Mouse (Mus musculus) neural tube, embryonic 11.5 days (tissue): ENCODE data around the gene Uspl1. TPM values are rescaled to one million over a fixed set of nuclear protein-coding genes. Genes with fewer than 3 reads are reported as not detected.
A peak's percentile ranks its signal among the peaks of the same experiment; 100 is the strongest.

Experiments
- ATAC-seq: fragments of 200-750 bp; cut with Nextera tagmentation; 2 replicates; pipeline ENCODE4 v1.8.0; 2017; ENCODE audit warnings: moderate number of reproducible peaks, mild to moderate bottlenecking, moderate TSS enrichment, moderate library complexity; ENCODE audit not compliant: insufficient read depth, low FRiP score, low TSS enrichment
- DNase-seq: peaks from one replicate; pipeline ENCODE4 v3.0.0-alpha.2; 2015; ENCODE audit warnings: low spot score
- H3K27ac ChIP-seq: fragments of 300-500 bp; sonication (generic); 2 replicates; pipeline ENCODE4 v1.5.1; 2014; ENCODE audit warnings: low read depth, mild to moderate bottlenecking, low read length
- H3K27me3 ChIP-seq: fragments of 300-500 bp; sonication (generic); 2 replicates; pipeline ENCODE4 v1.6.1; 2014; ENCODE audit warnings: mild to moderate bottlenecking, low read length, mixed read lengths; ENCODE audit not compliant: control insufficient read depth, insufficient read depth
- H3K36me3 ChIP-seq: fragments of 300-500 bp; sonication (generic); 2 replicates; pipeline ENCODE4 v1.6.1; 2014; ENCODE audit warnings: mild to moderate bottlenecking, low read length, moderate library complexity, mixed read lengths; ENCODE audit not compliant: control insufficient read depth, insufficient read depth
- H3K4me1 ChIP-seq: fragments of 300-500 bp; sonication (generic); 2 replicates; pipeline ENCODE4 v1.6.1; 2014; ENCODE audit warnings: low read length, mixed read lengths; ENCODE audit not compliant: control insufficient read depth, insufficient read depth
- H3K4me2 ChIP-seq: fragments of 300-500 bp; sonication (generic); 2 replicates; pipeline ENCODE4 v1.6.1; 2014; ENCODE audit warnings: low read depth, mild to moderate bottlenecking, moderate library complexity
- H3K4me3 ChIP-seq: fragments of 300-500 bp; sonication (generic); 2 replicates; pipeline ENCODE4 v1.5.1; 2014; ENCODE audit warnings: low read depth, low read length
- H3K9ac ChIP-seq: fragments of 300-500 bp; sonication (generic); 2 replicates; pipeline ENCODE4 v1.6.1; 2014; ENCODE audit warnings: mild to moderate bottlenecking, low read length
- H3K9me3 ChIP-seq: fragments of 300-500 bp; sonication (generic); 2 replicates; pipeline ENCODE4 v1.6.1; 2016; ENCODE audit warnings: low read length; ENCODE audit not compliant: control insufficient read depth
- WGBS: fragments of 180-500 bp; shearing (Covaris S2); extraction: QIAGEN DNeasy Blood & Tissue Kit; methylation state at CpG from one replicate; pipeline ENCODE4 v1.1.7; 2014; 5-methylcytosine and 5-hydroxymethylcytosine counted together
- polyA plus RNA-seq: library from polyadenylated mRNA; unstranded; fragments of >200 nt; fragmentation: Nextera tagmentation; extraction: Ambion mirVana; gene quantifications from 2 replicates; pipeline ENCODE4 v1.2.1, GENCODE M21; 2014

Gene Uspl1
- polyA plus RNA-seq, 1 experiment from 2014 or later = 78.6 TPM

DNA sequence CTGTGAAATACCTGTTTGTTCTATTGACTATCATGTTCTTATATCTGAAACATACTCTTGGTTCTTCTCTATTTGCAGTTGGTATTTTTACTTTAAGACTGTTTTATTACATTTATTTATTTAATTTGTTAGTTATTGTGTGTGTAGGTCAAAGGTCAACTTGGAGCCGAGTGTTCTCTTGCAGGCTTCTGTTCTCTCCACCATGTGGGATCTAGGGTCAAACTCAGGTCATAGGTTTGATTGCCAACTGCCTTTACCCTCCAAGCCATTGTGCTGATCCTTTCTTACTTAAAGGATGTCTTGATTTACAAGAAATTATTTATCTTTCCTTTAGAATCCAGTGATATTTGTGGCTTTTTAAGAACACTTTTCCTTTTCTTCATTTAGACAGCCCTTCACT lies 12.5 kb downstream of the Uspl1 start:
- no peak overlapping the region for H3K4me2 ChIP-seq
- H3K36me3 ChIP-seq = peaks cover 10% of the 10 kb centered on the region
- WGBS = 4% methylated on average over 1 of the region's 1 CpGs

DNA sequence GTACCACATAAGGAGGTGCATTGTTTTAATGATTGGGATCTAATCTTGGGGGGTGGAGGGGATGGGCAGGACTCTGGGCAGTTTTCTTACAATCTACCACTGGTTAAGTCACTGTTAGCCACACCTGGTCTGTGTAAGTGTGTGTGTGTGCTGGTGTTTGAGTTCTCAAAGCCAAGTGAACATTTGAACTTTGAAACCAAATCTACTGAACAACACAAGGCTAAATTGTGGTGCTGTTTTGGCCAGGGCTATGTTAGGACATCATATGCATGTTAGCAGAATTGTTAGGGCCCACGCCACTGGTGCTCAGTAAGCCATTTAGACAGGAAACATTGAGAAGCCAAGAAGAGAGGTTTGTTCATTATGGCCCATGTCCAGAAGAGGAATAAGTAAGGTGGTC lies 14.6 kb downstream of the Uspl1 start:
- ATAC-seq (no peak), DNase-seq (no peak)
- Histone ChIP-seq H3K4me1 (peaks cover 12% of the 10 kb centered on the region), H3K4me2 (no peak overlapping the region), H3K27me3 (no peaks in the 10 kb centered on the region), H3K27ac (no peak overlapping the region), H3K9me3 (no peaks in the 10 kb centered on the region), H3K4me3 (no peak overlapping the region), H3K36me3 (peaks cover 16% of the 10 kb centered on the region), H3K9ac (no peak overlapping the region)
- WGBS = 89% methylated on average over 1 of the region's 1 CpGs

More for the DNA sequence above, 12.5 kb downstream of the Uspl1 start:
- ATAC-seq (no peak), DNase-seq (no peak)
- no peak overlapping the region for H3K27ac ChIP-seq
- H3K27me3 ChIP-seq = no peaks in the 10 kb centered on the region
- peaks cover 12% of the 10 kb centered on the region for H3K4me1 ChIP-seq
- H3K9ac ChIP-seq = no peak overlapping the region
- no peaks in the 10 kb centered on the region for H3K9me3 ChIP-seq
- H3K4me3 ChIP-seq = no peak overlapping the region

DNA sequence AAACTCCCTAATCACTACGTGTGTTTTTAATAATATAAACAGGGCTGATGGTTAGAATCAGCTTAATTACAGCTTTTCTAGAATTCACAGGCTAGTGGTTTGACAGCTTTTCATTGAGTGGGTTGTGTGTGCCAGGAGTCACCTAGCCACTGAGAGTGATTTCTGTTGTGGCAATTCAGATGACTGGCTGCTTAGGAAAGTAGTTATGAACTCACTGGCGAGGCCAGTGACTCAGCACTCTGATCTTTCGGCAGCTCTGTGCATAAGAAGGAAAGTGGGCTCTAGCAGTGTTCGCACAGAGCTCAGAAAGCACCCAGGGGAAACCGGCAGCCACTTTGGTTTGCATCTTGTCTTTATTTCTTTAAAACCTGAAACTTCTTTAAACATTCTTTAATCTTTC lies 18.8 kb downstream of the Uspl1 start:
- Histone ChIP-seq H3K4me3 (no peak overlapping the region), H3K9ac (no peak overlapping the region), H3K4me2 (no peak overlapping the region), H3K4me1 (peaks cover 3% of the 10 kb centered on the region; the same call in 1 of the 2 replicates), H3K36me3 (peaks cover 28% of the 10 kb centered on the region), H3K27me3 (no peaks in the 10 kb centered on the region), H3K27ac (no peak overlapping the region), H3K9me3 (no peaks in the 10 kb centered on the region)
- WGBS = 92% methylated on average over 5 of the region's 5 CpGs
- ATAC-seq = no peak
- DNase-seq = no peak

DNA sequence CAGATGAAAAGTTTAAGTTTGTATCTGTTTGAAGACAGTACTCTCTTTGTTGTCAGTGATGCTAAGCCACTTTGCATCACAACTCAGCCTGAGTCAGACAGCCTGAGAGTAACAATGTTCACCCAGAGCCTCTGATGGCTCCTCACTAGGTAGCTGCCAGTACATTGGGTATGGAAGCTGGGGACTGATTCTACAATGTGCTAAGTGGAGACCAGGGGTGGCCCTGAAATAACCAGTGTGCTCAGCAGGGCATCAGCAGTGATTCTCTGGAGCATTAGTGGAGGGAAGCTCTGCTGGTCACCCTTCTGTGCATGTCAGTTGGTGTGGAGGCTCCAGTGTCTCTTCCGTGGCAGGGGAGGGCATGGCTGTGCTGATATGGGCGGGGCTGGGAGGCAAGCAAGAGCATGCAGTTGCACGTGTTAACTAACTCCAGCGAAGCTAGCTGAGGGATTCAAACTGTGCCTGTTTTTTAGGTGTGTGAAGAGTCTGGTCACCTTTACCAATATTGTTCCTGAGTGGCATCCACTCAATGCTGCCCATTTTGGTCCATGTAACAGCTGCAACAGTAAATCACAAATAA lies 19.7 kb downstream of the Uspl1 start:
- Histone ChIP-seq H3K27me3 (no peaks in the 10 kb centered on the region), H3K4me3 (no peak overlapping the region), H3K27ac (no peak overlapping the region), H3K4me1 (peaks cover 6% of the 10 kb centered on the region), H3K36me3 (peaks cover 28% of the 10 kb centered on the region), H3K4me2 (no peak overlapping the region), H3K9ac (no peak overlapping the region), H3K9me3 (no peaks in the 10 kb centered on the region)
- DNase-seq = no peak
- 91% methylated on average over 4 of the region's 4 CpGs for WGBS
- no peak for ATAC-seq

DNA sequence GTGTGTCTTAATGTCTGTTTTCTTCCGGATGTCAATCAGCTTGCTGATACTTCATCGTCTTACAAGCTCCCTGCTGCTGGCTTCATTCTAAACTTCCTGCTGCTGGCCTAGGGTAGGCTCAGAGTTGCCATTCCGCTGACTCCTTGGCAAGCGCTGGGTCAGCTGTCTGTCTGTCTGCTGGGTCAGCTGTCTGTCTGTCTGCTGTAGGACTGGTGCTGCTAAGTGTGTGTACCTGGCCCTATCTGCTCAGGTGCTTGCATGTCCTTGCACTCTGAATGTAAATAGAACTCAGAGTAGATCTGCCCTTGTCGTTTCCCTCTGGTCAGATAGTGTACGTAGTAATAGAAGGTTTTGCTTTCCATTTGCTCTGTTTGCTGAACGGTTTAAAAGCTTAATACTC lies 20.7 kb downstream of the Uspl1 start:
- peaks cover 22% of the 10 kb centered on the region for H3K36me3 ChIP-seq
- H3K9ac ChIP-seq = no peak overlapping the region
- H3K27me3 ChIP-seq = no peaks in the 10 kb centered on the region
- H3K27ac ChIP-seq = no peak overlapping the region; the same call in 1 of the 2 replicates
- H3K4me1 ChIP-seq = peaks cover 9% of the 10 kb centered on the region
- WGBS = 94% methylated on average over 7 of the region's 7 CpGs
- no peaks in the 10 kb centered on the region for H3K9me3 ChIP-seq
- H3K4me2 ChIP-seq = no peak overlapping the region
- ATAC-seq = no peak
- H3K4me3 ChIP-seq = no peak overlapping the region
- no peak for DNase-seq

DNA sequence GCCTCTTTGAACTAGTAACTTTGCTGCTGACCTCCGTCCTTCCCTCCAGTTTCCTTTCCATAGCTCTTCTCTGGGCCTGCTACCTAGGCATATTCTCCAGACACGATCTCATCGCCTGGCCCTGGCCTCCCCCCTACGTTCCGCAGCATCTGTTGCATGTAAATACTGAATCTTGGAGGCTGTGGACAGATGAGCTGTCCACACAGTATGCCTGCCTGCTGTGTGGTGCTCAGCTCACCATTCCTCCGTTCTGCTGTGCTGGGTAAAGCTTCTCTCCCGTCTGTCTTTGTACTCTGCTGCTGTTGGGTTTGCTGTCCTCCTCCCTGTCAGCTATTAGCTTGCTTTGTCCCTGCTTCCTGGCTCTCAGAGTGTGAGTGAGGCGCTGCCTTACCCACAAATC lies 21.1 kb downstream of the Uspl1 start:
- WGBS = 80% methylated on average over 8 of the region's 8 CpGs
- Histone ChIP-seq H3K9me3 (no peaks in the 10 kb centered on the region), H3K9ac (no peak overlapping the region), H3K4me1 (peaks cover 9% of the 10 kb centered on the region), H3K27ac (no peak overlapping the region; the same call in 1 of the 2 replicates), H3K4me3 (no peak overlapping the region), H3K27me3 (no peaks in the 10 kb centered on the region), H3K36me3 (peaks cover 22% of the 10 kb centered on the region), H3K4me2 (no peak overlapping the region)
- ATAC-seq (no peak), DNase-seq (no peak)

DNA sequence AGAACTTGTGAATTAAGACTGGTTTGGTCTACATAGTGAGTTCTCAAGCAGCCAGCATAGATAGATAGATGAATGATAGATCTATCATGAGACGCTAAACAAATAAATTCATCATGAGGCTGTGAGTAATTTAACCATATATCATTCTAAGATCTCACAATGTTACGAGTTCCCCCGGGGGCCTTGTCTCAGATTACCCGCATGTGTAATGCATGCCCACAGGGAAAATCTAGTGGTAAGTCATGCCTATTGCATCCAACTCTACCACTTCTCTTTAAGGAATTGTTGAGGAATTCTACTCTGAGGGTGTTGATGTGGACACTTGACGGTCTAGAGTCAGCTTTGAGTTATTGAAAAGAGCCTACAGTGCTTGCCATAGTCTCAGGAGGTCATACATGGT lies 22.1 kb downstream of the Uspl1 start:
- H3K36me3 ChIP-seq = peaks cover 22% of the 10 kb centered on the region
- no peak for DNase-seq
- H3K4me2 ChIP-seq = no peak overlapping the region
- no peak overlapping the region for H3K4me3 ChIP-seq
- no peaks in the 10 kb centered on the region for H3K27me3 ChIP-seq
- H3K27ac ChIP-seq = no peak overlapping the region
- no peak overlapping the region for H3K9ac ChIP-seq
- no peak for ATAC-seq
- no peaks in the 10 kb centered on the region for H3K9me3 ChIP-seq
- 87% methylated on average over 5 of the region's 5 CpGs for WGBS
- H3K4me1 ChIP-seq = peaks cover 9% of the 10 kb centered on the region

DNA sequence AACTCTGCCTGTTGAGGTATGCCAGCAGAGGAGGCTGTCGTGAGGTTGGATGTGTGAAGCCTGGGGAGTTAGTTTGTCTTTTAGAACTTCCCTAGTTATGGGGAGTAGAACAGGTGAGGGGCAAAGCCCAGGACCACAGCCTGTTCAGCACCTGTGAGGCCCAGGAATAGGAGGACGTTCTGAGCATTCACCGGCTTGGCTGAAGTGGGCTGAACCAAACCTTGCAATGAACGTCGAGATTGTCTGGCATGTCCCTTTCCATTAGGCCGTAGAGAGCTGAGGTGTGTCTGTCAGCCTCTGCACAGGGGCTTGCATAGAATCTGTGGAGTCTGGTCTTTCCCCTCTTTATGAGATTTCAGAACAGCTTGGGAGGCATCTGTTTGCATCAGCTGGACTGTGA lies 23.5 kb downstream of the Uspl1 start:
- Histone ChIP-seq H3K36me3 (peaks cover 24% of the 10 kb centered on the region), H3K27ac (no peak overlapping the region), H3K4me2 (no peak overlapping the region), H3K4me3 (no peak overlapping the region), H3K9ac (no peak overlapping the region), H3K27me3 (no peaks in the 10 kb centered on the region), H3K9me3 (no peaks in the 10 kb centered on the region), H3K4me1 (peaks cover 9% of the 10 kb centered on the region)
- DNase-seq = no peak
- 82% methylated on average over 6 of the region's 6 CpGs for WGBS
- no peak for ATAC-seq

DNA sequence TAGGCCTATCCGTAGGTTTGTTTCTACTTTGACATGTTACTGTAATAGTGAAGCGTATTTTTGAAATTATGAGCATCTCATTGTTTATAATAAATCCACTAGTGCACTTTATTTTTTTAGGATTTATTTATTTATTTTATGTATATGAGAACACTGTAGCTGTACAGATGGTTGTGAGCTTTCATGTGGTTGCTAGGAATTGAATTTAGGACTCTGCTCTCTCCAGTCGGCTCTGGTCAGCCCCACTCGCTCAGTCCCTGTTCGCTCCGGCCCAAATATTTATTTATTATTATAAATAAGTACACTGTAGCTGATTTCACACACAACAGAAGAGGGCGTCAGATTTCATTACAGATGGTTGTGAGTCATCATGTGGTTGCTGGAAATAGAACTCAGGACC lies 24.6 kb downstream of the Uspl1 start:
- Histone ChIP-seq H3K4me3 (no peak overlapping the region), H3K9me3 (no peaks in the 10 kb centered on the region), H3K9ac (no peak overlapping the region), H3K4me1 (peaks cover 9% of the 10 kb centered on the region), H3K27ac (no peak overlapping the region), H3K27me3 (no peaks in the 10 kb centered on the region), H3K36me3 (peaks cover 28% of the 10 kb centered on the region), H3K4me2 (no peak overlapping the region)
- no peak for DNase-seq
- 86% methylated on average over 7 of the region's 7 CpGs for WGBS
- ATAC-seq = 0 out of 2 replicates have a peak, but pooled peaks have one; percentile 28
